Mouse (Mus musculus) CH12.LX (cell line): ENCODE results near the gene Olfr340. TPM values are rescaled to one million over a fixed set of nuclear protein-coding genes. Genes with fewer than 3 reads are reported as not detected.

Source experiments
- polyA plus RNA-seq: library from polyadenylated mRNA; unstranded; fragments of >175 nt; gene quantifications from 2 replicates; pipeline ENCODE4 v1.2.1, GENCODE M21; 2012; ENCODE audit warnings: low read depth; ENCODE audit not compliant: insufficient read length
- total RNA-seq, 2 experiments: library from RNA; depleted of rRNA; stranded (reverse); fragments of 300-350 nt in 1 of 2; fragments of >200 nt in 1 of 2; gene quantifications; 2 replicates each; pipeline ENCODE4 v1.2.3; 2012 to 2014

Gene Olfr340
- total and polyA plus RNA-seq, 3 experiments: not detected

Other genes starting within 250 kb of the Olfr340 start
- gene Ptgs1, start 222.2 kb upstream of the Olfr340 start, total RNA-seq (2012; rRNA removed): 3.0 and 3.1 TPM in 2 replicates
- 2.9 and 3.0 TPM in 2 replicates for gene Ptgs1, start 222.2 kb upstream of the Olfr340 start, total RNA-seq (2014; rRNA removed)
- gene Ptgs1, start 222.2 kb upstream of the Olfr340 start, polyA plus RNA-seq: 1.6 and 2.6 TPM in 2 replicates
- gene Olfr338, start 79.1 kb upstream of the Olfr340 start, total RNA-seq (2012; rRNA removed): not detected in 2 replicates
- not detected in 2 replicates for gene Olfr338, start 79.1 kb upstream of the Olfr340 start, total RNA-seq (2014; rRNA removed)
- gene Olfr338, start 79.1 kb upstream of the Olfr340 start, polyA plus RNA-seq: not detected in 2 replicates
- not detected in 2 replicates for gene Olfr339, start 33.6 kb upstream of the Olfr340 start, total RNA-seq (2012; rRNA removed)
- gene Olfr339, start 33.6 kb upstream of the Olfr340 start, total RNA-seq (2014; rRNA removed): not detected in 2 replicates
- gene Olfr339, start 33.6 kb upstream of the Olfr340 start, polyA plus RNA-seq: not detected in 2 replicates
- not detected in 2 replicates for gene Olfr341, start 29.9 kb downstream of the Olfr340 start, total RNA-seq (2012; rRNA removed)
- not detected in 2 replicates for gene Olfr341, start 29.9 kb downstream of the Olfr340 start, total RNA-seq (2014; rRNA removed)
- not detected in 2 replicates for gene Olfr341, start 29.9 kb downstream of the Olfr340 start, polyA plus RNA-seq
- gene Olfr342, start 72.4 kb downstream of the Olfr340 start, total RNA-seq (2012; rRNA removed): not detected in 2 replicates
- gene Olfr342, start 72.4 kb downstream of the Olfr340 start, total RNA-seq (2014; rRNA removed): not detected in 2 replicates
- not detected in 2 replicates for gene Olfr342, start 72.4 kb downstream of the Olfr340 start, polyA plus RNA-seq
- gene Olfr344, start 114.1 kb downstream of the Olfr340 start, total RNA-seq (2012; rRNA removed): not detected in 2 replicates
- gene Olfr344, start 114.1 kb downstream of the Olfr340 start, total RNA-seq (2014; rRNA removed): not detected in 2 replicates
- not detected in 2 replicates for gene Olfr344, start 114.1 kb downstream of the Olfr340 start, polyA plus RNA-seq
- gene Olfr345, start 187.5 kb downstream of the Olfr340 start, total RNA-seq (2012; rRNA removed): not detected in 2 replicates
- gene Olfr345, start 187.5 kb downstream of the Olfr340 start, total RNA-seq (2014; rRNA removed): not detected in 2 replicates
- gene Olfr345, start 187.5 kb downstream of the Olfr340 start, polyA plus RNA-seq: not detected in 2 replicates
- not detected in 2 replicates for gene Olfr346, start 233.2 kb downstream of the Olfr340 start, total RNA-seq (2012; rRNA removed)
- not detected in 2 replicates for gene Olfr346, start 233.2 kb downstream of the Olfr340 start, total RNA-seq (2014; rRNA removed)
- not detected in 2 replicates for gene Olfr346, start 233.2 kb downstream of the Olfr340 start, polyA plus RNA-seq